Mouse (Mus musculus): ENCODE results near the gene Ncor1. TPM values are rescaled to one million over a fixed set of nuclear protein-coding genes. Genes with fewer than 3 reads are reported as not detected.

Gene Ncor1
- polyA plus RNA-seq, 1 experiment from 2014 or later, result 60.1 TPM

DNA sequence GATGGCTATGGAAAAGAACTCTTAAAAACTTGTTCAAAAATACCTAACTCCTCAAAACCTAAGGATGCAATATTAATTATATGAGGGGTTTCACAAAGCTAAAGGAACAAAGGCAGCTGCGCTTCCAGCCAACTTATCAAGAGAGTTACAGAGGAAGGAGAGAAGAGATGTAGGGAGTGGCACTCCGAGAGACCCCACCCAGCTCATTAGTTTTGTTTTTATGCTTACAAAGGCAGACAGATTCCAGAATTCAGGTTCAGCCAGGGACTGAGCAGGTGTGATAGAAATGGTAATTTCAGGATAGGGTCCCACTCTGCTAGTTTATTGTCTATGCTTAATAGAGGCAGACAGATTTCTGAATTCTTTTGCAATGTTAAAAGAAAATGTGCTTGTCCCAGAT, 103.1 kb downstream of the Ncor1 start:
- Histone ChIP-seq H3K4me2 (ENCODE audit: low read length) (no peak overlapping the region), H3K9me3 (ENCODE audit: control insufficient read depth, low read length) (no peaks in the 10 kb centered on the region), H3K27me3 (replicated peaks; ENCODE audit: control insufficient read depth, insufficient read depth, low read length) (no peaks in the 10 kb centered on the region), H3K4me1 (ENCODE audit: control insufficient read depth, insufficient read depth, low read depth, low read length) (no peaks in the 10 kb centered on the region), H3K36me3 (ENCODE audit: control insufficient read depth, insufficient read depth, low read length) (peaks cover 22% of the 10 kb centered on the region), H3K9ac (ENCODE audit: low read depth, low read length) (no peak overlapping the region), H3K27ac (ENCODE audit: low read depth, low read length) (no peak overlapping the region), H3K4me3 (ENCODE audit: low read length) (no peak overlapping the region)
- no peak for ATAC-seq
- 98% methylated on average over 2 of the region's 2 CpGs for WGBS

DNA sequence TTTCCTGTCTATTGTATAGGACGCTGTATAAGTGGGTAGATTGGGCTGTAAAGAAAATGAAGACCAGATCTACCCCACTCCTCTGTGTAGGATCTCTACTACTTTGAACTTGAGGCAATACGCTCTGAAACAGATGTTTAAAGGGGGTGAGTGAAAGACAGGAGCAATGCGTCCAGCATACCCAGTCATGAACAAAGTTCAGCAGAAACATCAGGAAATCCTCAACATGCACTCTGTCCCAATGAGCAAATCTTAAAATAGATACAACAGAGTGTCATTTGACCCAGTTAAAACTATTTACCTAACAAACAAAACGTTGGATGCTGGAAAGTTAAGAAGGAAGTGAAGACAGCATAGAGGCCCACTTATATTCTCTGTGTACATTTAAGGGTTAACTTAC, 106.4 kb downstream of the Ncor1 start:
- no peaks in the 10 kb centered on the region for H3K4me1 ChIP-seq (ENCODE audit: control insufficient read depth, insufficient read depth, low read depth, low read length)
- no peak for ATAC-seq
- no peaks in the 10 kb centered on the region for H3K9me3 ChIP-seq (ENCODE audit: control insufficient read depth, low read length)
- H3K4me2 ChIP-seq (ENCODE audit: low read length), result no peak overlapping the region
- H3K9ac ChIP-seq (ENCODE audit: low read depth, low read length), result no peak overlapping the region
- H3K27me3 ChIP-seq (replicated peaks; ENCODE audit: control insufficient read depth, insufficient read depth, low read length), result no peaks in the 10 kb centered on the region
- H3K36me3 ChIP-seq (ENCODE audit: control insufficient read depth, insufficient read depth, low read length), result peaks cover 34% of the 10 kb centered on the region
- no peak overlapping the region for H3K4me3 ChIP-seq (ENCODE audit: low read length)
- no peak overlapping the region for H3K27ac ChIP-seq (ENCODE audit: low read depth, low read length)
- WGBS, result 94% methylated on average over 4 of the region's 4 CpGs

GRCm38 (mm10) chr11:62343002-62343401, 115.3 kb downstream of the Ncor1 start:
- H3K27ac ChIP-seq (ENCODE audit: low read depth, low read length), result no peak overlapping the region
- H3K36me3 ChIP-seq (ENCODE audit: control insufficient read depth, insufficient read depth, low read length), result peaks cover 26% of the 10 kb centered on the region
- H3K4me2 ChIP-seq (ENCODE audit: low read length), result no peak overlapping the region
- no peak overlapping the region for H3K4me3 ChIP-seq (ENCODE audit: low read length)
- no peak for ATAC-seq
- H3K4me1 ChIP-seq (ENCODE audit: control insufficient read depth, insufficient read depth, low read depth, low read length), result no peaks in the 10 kb centered on the region
- H3K9me3 ChIP-seq (ENCODE audit: control insufficient read depth, low read length), result no peaks in the 10 kb centered on the region
- 93% methylated on average over 13 of the region's 13 CpGs for WGBS
- H3K9ac ChIP-seq (ENCODE audit: low read depth, low read length), result no peak overlapping the region
- H3K27me3 ChIP-seq (replicated peaks; ENCODE audit: control insufficient read depth, insufficient read depth, low read length), result no peaks in the 10 kb centered on the region

GRCm38 (mm10) chr11:62332228-62332627, 126.1 kb downstream of the Ncor1 start:
- Histone ChIP-seq H3K27ac (ENCODE audit: low read depth, low read length) (no peak overlapping the region), H3K9ac (ENCODE audit: low read depth, low read length) (no peak overlapping the region), H3K4me2 (ENCODE audit: low read length) (no peak overlapping the region), H3K9me3 (ENCODE audit: control insufficient read depth, low read length) (no peaks in the 10 kb centered on the region), H3K36me3 (ENCODE audit: control insufficient read depth, insufficient read depth, low read length) (peaks cover 54% of the 10 kb centered on the region), H3K4me3 (ENCODE audit: low read length) (no peak overlapping the region), H3K27me3 (replicated peaks; ENCODE audit: control insufficient read depth, insufficient read depth, low read length) (no peaks in the 10 kb centered on the region), H3K4me1 (ENCODE audit: control insufficient read depth, insufficient read depth, low read depth, low read length) (no peaks in the 10 kb centered on the region)
- ATAC-seq, result no peak
- 88% methylated on average over 4 of the region's 4 CpGs for WGBS

GRCm38 (mm10) chr11:62331141-62331540, 127.2 kb downstream of the Ncor1 start:
- no peak overlapping the region for H3K9ac ChIP-seq (ENCODE audit: low read depth, low read length)
- H3K36me3 ChIP-seq (ENCODE audit: control insufficient read depth, insufficient read depth, low read length), result peaks cover 52% of the 10 kb centered on the region
- no peak overlapping the region for H3K4me3 ChIP-seq (ENCODE audit: low read length)
- no peaks in the 10 kb centered on the region for H3K9me3 ChIP-seq (ENCODE audit: control insufficient read depth, low read length)
- H3K4me2 ChIP-seq (ENCODE audit: low read length), result no peak overlapping the region
- 83% methylated on average over 5 of the region's 5 CpGs for WGBS
- no peak overlapping the region for H3K27ac ChIP-seq (ENCODE audit: low read depth, low read length)
- H3K27me3 ChIP-seq (replicated peaks; ENCODE audit: control insufficient read depth, insufficient read depth, low read length), result no peaks in the 10 kb centered on the region
- ATAC-seq, result no peak
- H3K4me1 ChIP-seq (ENCODE audit: control insufficient read depth, insufficient read depth, low read depth, low read length), result no peaks in the 10 kb centered on the region

DNA sequence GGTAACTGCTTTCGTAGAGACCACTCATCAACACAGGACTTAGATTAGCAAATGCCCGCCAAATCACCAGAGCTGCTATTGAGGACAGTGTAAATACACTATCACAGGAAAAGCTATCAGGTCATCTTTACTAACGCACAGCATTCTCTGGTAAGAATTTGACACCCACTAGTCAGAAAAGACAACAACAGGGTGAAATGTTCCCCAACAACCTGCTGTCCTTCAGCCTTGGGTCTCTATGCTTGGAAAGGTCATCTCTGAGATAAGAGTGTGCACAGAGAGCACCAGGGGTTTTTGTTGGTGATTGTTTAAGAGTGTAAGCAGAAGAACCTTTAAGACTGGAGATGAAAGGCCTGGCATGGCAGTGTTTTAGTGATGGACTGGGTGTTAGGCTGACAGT, 134.7 kb downstream of the Ncor1 start:
- H3K36me3 ChIP-seq (ENCODE audit: control insufficient read depth, insufficient read depth, low read length), result peaks cover 53% of the 10 kb centered on the region
- WGBS, result 93% methylated on average over 3 of the region's 3 CpGs

DNA sequence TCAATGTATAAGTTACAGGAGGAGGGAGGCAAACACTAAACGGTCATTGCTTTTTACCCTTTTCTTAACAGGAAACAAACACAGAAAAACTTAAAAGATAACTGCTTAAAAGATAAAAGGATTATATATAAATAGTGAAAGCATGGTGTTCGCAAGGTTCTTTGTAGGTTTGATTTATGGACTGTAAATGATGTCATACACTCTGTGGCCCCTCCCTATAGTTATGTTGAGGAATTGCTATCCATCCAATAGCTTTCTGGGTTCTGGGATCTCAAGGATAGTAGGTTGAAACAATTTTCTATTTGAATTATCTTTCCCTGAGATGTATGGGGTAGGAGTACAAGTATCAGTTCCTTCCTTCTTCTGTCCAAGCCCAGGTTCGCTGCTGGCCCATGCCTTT, 138.2 kb downstream of the Ncor1 start:
- peaks cover 58% of the 10 kb centered on the region for H3K36me3 ChIP-seq (ENCODE audit: control insufficient read depth, insufficient read depth, low read length)

More for the DNA sequence above, 134.7 kb downstream of the Ncor1 start:
- Histone ChIP-seq H3K4me3 (ENCODE audit: low read length) (no peak overlapping the region), H3K9ac (ENCODE audit: low read depth, low read length) (no peak overlapping the region), H3K4me2 (ENCODE audit: low read length) (no peak overlapping the region), H3K4me1 (ENCODE audit: control insufficient read depth, insufficient read depth, low read depth, low read length) (no peaks in the 10 kb centered on the region), H3K9me3 (ENCODE audit: control insufficient read depth, low read length) (no peaks in the 10 kb centered on the region), H3K27me3 (replicated peaks; ENCODE audit: control insufficient read depth, insufficient read depth, low read length) (no peaks in the 10 kb centered on the region), H3K27ac (ENCODE audit: low read depth, low read length) (no peak overlapping the region)
- ATAC-seq, result no peak

DNA sequence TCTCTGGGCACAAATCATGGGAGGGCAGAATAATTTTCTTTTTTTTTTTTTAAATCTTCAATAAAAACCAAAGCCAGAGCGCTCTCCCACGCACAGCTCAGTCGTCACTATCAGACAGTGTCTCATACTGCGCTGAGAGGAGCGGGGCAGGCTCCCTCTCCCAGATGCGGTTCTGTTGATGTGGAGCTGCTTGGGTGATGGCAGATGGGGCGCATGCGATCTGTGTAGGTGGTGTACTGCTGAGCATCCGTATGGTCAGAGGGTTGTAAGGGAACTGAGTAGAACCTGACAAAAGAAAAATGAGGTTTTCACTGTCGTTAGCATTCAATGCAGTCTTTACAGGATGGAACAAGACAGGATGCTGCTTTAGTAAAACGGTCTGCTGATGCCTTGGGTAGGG, 140.6 kb downstream of the Ncor1 start:
- Histone ChIP-seq H3K9me3 (ENCODE audit: control insufficient read depth, low read length) (no peaks in the 10 kb centered on the region), H3K27ac (ENCODE audit: low read depth, low read length) (no peak overlapping the region), H3K36me3 (ENCODE audit: control insufficient read depth, insufficient read depth, low read length) (peaks cover 54% of the 10 kb centered on the region), H3K27me3 (replicated peaks; ENCODE audit: control insufficient read depth, insufficient read depth, low read length) (no peaks in the 10 kb centered on the region), H3K4me1 (ENCODE audit: control insufficient read depth, insufficient read depth, low read depth, low read length) (no peaks in the 10 kb centered on the region), H3K9ac (ENCODE audit: low read depth, low read length) (no peak overlapping the region), H3K4me2 (ENCODE audit: low read length) (no peak overlapping the region), H3K4me3 (ENCODE audit: low read length) (no peak overlapping the region)
- 81% methylated on average over 11 of the region's 11 CpGs for WGBS
- no peak for ATAC-seq

More for the DNA sequence above, 138.2 kb downstream of the Ncor1 start:
- no peak overlapping the region for H3K4me3 ChIP-seq (ENCODE audit: low read length)
- ATAC-seq, result no peak
- no peaks in the 10 kb centered on the region for H3K9me3 ChIP-seq (ENCODE audit: control insufficient read depth, low read length)
- H3K27me3 ChIP-seq (replicated peaks; ENCODE audit: control insufficient read depth, insufficient read depth, low read length), result no peaks in the 10 kb centered on the region
- H3K27ac ChIP-seq (ENCODE audit: low read depth, low read length), result no peak overlapping the region
- no peak overlapping the region for H3K9ac ChIP-seq (ENCODE audit: low read depth, low read length)
- H3K4me2 ChIP-seq (ENCODE audit: low read length), result no peak overlapping the region
- no peaks in the 10 kb centered on the region for H3K4me1 ChIP-seq (ENCODE audit: control insufficient read depth, insufficient read depth, low read depth, low read length)
- 93% methylated on average over 3 of the region's 3 CpGs for WGBS

DNA sequence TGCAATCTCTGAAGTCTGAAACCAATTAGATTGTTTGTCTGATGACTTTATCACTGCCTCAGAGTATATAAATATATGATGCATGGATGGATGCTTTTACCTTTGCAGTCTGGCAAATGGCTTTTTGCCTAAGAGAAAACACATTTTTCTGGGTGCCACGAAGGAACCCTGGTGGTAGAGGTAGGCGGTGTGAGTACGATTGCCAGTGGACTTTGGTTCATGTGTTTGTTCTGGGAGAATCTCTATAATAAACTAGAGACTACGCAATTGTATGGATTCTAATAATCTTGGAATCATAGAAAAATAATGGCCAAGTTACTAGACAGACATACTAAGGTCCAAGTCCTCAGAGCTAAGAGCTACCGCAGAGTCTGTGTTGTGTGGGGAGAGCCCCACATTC, 143.4 kb downstream of the Ncor1 start:
- H3K27me3 ChIP-seq (replicated peaks; ENCODE audit: control insufficient read depth, insufficient read depth, low read length), result no peaks in the 10 kb centered on the region
- peaks cover 44% of the 10 kb centered on the region for H3K36me3 ChIP-seq (ENCODE audit: control insufficient read depth, insufficient read depth, low read length)
- no peak overlapping the region for H3K4me3 ChIP-seq (ENCODE audit: low read length)
- no peak overlapping the region for H3K27ac ChIP-seq (ENCODE audit: low read depth, low read length)
- WGBS, result 93% methylated on average over 5 of the region's 5 CpGs
- no peaks in the 10 kb centered on the region for H3K9me3 ChIP-seq (ENCODE audit: control insufficient read depth, low read length)
- no peaks in the 10 kb centered on the region for H3K4me1 ChIP-seq (ENCODE audit: control insufficient read depth, insufficient read depth, low read depth, low read length)
- no peak for ATAC-seq
- no peak overlapping the region for H3K4me2 ChIP-seq (ENCODE audit: low read length)
- H3K9ac ChIP-seq (ENCODE audit: low read depth, low read length), result no peak overlapping the region

- Histone ChIP-seq H3K4me2 (ENCODE audit: low read length) (no peak overlapping the region), H3K27me3 (replicated peaks; ENCODE audit: control insufficient read depth, insufficient read depth, low read length) (no peaks in the 10 kb centered on the region), H3K4me1 (ENCODE audit: control insufficient read depth, insufficient read depth, low read depth, low read length) (no peaks in the 10 kb centered on the region), H3K9ac (ENCODE audit: low read depth, low read length) (no peak overlapping the region), H3K9me3 (ENCODE audit: control insufficient read depth, low read length) (no peaks in the 10 kb centered on the region), H3K36me3 (ENCODE audit: control insufficient read depth, insufficient read depth, low read length) (peaks cover 28% of the 10 kb centered on the region), H3K27ac (ENCODE audit: low read depth, low read length) (no peak overlapping the region), H3K4me3 (ENCODE audit: low read length) (no peak overlapping the region)
- 95% methylated on average over 2 of the region's 2 CpGs for WGBS
- no peak for ATAC-seq
These were observed 149.0 kb downstream of the Ncor1 start for GRCm38 (mm10) chr11:62309296-62309695.
